Mouse (Mus musculus): Measurements from ENCODE around the gene Asic5. TPM values are rescaled to one million over a fixed set of nuclear protein-coding genes. Genes with fewer than 3 reads are reported as not detected.

The Asic5 gene
- polyA plus RNA-seq, 1 experiment from 2014 or later: not detected

DNA sequence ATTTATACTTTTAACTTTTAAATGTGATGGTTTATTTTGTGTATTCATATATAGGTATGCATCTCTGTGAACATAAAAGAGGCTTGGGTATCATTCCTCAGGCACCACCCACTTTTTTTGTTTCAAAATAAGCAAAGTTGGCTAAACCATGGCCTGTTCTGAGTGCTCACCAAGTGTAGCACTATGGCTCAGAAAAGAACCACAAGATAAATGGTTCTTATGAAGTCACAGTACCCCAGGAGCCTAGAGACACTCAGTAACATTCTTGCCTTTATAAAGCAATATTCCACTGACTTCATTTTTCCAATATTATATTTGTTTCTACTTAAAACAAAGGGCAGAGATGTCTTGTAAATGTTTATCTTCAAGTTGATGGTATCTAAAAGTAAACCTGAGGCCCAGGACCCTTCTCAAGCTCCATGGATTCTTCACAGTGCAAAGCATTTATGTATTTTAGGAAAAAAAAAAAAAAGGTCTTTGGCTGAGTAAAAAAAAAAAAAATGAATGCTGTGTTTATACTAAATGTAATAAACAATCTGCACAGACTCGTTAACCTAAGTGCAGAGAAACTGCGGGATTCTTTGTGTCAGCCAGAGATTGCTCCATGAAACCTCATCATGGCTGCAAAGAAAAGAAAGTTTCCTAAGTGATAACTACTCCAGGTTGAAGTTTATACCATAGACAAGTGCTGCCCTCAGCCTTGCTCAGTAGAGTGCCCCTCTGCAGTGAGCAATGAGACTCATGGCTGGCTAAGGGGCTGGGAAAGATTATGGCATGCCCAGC is 54.4 kb downstream of the Asic5 start:
- Histone ChIP-seq H3K36me3 (ENCODE audit: inconsistent target) (no peaks in the 10 kb centered on the region), H3K27ac (no peak overlapping the region), H3K4me3 (ENCODE audit: inconsistent target) (no peak overlapping the region), H3K79me2 (ENCODE audit: inconsistent target) (no peaks in the 10 kb centered on the region)
- WGBS (ENCODE audit: missing documents): 100% methylated on average over 2 of the region's 2 CpGs

DNA sequence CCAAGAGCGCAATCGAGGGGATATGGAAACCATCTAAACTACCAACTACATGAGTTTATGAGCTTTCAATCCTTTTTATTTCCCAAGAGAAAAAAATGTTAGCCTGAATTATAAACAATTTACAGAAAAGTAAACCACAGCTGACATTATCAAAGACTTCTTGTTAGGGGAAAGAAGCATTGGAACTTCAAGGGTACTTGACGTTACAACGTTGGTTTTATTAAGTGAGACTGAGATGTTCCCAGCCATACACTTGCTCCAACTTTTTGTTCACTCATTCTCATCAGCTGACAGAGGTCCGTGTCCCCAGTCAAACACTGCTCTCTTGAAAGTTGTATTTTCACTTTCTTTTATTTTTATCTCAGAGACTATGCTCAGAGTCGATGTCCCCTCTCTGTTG is 61.6 kb downstream of the Asic5 start:
- Histone ChIP-seq H3K4me3 (ENCODE audit: inconsistent target) (no peak overlapping the region), H3K36me3 (ENCODE audit: inconsistent target) (no peaks in the 10 kb centered on the region)
- WGBS (ENCODE audit: missing documents): 91% methylated on average over 6 of the region's 6 CpGs

DNA sequence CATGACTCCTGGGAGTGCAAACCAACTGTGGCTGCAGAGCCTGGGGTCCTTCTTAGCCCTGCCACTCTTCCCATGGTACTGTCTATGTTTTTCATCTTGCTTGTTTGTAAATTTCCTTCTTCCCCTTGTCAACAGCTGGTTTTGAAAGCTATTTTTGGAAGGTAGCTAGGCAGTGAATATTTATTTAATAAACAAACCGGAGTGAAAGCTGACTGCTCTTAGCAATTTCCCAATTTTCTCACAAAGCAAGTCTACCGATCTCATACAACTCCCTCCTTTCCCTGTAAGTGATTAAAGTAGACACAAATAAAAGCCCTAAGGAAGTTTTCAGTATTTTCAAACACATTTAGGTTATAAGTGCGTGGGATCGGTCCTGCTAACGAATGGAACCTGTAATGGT is 62.8 kb downstream of the Asic5 start:
- Histone ChIP-seq H3K79me2 (ENCODE audit: inconsistent target) (no peaks in the 10 kb centered on the region), H3K36me3 (ENCODE audit: inconsistent target) (no peaks in the 10 kb centered on the region), H3K27ac (no peak overlapping the region), H3K4me3 (ENCODE audit: inconsistent target) (no peak overlapping the region)
- WGBS (ENCODE audit: missing documents): 98% methylated on average over 5 of the region's 5 CpGs

More for the DNA sequence above, 61.6 kb downstream of the Asic5 start:
- no peaks in the 10 kb centered on the region for H3K79me2 ChIP-seq (ENCODE audit: inconsistent target)
- H3K27ac ChIP-seq: no peak overlapping the region

DNA sequence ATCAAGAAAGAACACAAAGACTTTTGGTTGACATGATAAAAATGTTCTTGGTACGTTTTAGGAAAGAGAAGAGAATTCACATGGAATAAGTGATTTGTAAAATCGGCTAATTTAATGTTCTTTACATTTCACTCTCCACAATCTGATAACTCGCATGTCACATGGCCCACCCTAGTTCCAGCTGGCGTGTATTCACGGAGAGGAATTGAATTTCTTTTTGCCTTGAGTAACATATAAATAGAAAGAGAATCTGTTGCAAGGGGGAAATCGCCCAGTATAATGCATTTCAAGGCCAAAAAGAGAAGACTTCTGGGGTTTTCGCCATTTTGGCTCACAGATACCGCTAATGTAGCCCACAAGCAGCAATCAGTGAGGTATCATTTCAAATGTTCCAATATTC is 64.0 kb downstream of the Asic5 start:
- no peaks in the 10 kb centered on the region for H3K36me3 ChIP-seq (ENCODE audit: inconsistent target)
- H3K79me2 ChIP-seq (ENCODE audit: inconsistent target): no peaks in the 10 kb centered on the region
- WGBS (ENCODE audit: missing documents): 87% methylated on average over 8 of the region's 8 CpGs
- H3K27ac ChIP-seq: no peak overlapping the region
- H3K4me3 ChIP-seq (ENCODE audit: inconsistent target): no peak overlapping the region

DNA sequence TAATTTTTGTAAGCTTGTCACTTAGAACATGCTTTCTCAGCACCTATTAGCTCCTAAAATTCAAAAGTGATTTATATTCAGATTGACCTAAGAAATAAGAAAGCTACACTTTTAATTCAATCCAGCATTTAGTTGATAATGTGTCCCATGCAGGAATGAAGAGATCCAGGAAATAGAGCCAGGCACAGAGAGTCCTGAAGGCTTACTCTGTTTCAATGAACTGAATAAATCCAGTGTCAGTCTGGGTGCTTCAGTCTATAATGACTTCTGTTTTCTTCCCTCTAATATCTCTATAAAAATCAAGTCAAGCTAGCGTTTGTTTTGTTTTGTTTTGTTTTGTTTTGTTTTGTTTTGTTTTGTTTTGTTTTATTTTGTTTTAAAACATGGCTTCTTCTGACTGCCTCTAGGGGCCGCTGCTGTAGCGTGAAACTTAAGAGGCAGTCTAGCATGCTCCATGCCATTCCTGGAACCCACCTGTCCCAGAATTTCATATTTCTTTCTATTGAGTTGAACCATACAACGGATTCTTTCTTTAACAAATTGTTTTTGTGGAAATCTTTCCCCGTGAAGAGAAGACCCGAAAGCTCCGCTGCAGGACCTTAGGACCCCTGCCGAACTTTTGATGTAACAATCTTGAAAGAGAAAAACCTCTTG is 65.1 kb downstream of the Asic5 start:
- H3K4me3 ChIP-seq (ENCODE audit: inconsistent target): no peak overlapping the region
- no peaks in the 10 kb centered on the region for H3K36me3 ChIP-seq (ENCODE audit: inconsistent target)
- no peak overlapping the region for H3K27ac ChIP-seq
- no peaks in the 10 kb centered on the region for H3K79me2 ChIP-seq (ENCODE audit: inconsistent target)
- 37% methylated on average over 8 of the region's 8 CpGs for WGBS (ENCODE audit: missing documents)

DNA sequence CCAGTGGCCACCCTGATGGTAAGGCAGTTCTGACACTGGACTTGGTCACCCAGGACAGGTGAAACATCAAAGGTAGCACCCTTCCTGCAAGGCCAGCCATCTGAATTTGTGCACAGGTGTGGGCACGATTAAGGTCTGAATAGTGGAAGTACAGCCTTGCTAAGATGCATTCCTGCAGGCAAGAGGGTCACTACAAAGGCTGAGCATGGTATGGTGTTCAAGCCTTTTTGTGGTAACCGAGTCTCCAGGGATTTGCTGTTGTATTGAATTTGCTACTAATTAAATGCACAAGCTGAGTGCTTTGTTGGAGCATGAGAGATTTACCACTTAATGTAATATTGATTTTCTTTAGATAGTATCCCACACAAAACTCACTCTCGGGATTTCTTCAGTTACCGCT is 66.0 kb downstream of the Asic5 start:
- H3K4me3 ChIP-seq (ENCODE audit: inconsistent target): no peak overlapping the region
- H3K79me2 ChIP-seq (ENCODE audit: inconsistent target): no peaks in the 10 kb centered on the region
- 87% methylated on average over 4 of the region's 4 CpGs for WGBS (ENCODE audit: missing documents)
- no peak overlapping the region for H3K27ac ChIP-seq
- no peaks in the 10 kb centered on the region for H3K36me3 ChIP-seq (ENCODE audit: inconsistent target)

DNA sequence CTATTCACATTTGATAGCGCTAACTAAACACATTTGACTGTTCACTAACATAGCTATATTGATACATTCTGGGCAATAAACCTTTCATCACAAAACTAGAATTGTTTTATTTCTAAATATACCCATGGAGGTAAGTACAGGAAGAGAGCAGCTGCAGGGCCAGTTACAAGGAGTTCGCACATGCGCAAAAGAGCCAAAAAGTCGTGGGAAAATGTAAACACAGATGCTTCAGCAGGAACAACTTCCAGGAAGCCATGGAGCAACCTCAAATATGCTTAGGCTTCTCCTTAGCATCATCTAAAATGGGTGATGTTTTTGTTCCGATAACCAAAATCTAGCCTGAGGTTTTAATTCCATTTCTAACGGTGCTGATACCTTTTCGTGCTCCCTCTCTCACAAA is 66.6 kb downstream of the Asic5 start:
- 81% methylated on average over 7 of the region's 7 CpGs for WGBS (ENCODE audit: missing documents)
- no peaks in the 10 kb centered on the region for H3K79me2 ChIP-seq (ENCODE audit: inconsistent target)
- no peak overlapping the region for H3K27ac ChIP-seq
- H3K36me3 ChIP-seq (ENCODE audit: inconsistent target): no peaks in the 10 kb centered on the region
- H3K4me3 ChIP-seq (ENCODE audit: inconsistent target): no peak overlapping the region

DNA sequence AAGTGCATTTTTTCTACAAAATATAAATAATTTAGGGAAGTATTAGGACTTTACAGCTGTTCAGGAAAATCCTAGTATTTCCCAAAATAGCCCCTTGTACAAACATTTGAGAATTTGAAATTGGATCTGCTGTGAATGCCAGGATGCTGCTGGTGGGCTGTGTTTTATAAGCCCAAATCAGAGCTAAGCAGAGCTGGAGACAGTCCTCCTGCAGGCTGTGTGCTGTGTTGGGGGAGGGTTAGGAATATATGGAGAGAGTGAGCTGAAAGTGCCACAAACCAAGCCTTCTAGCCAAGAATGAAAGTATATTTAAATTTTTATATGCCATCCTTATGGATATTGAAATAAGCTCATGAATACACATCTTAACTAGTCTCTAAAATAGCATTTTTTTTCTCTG is 69.4 kb downstream of the Asic5 start:
- Histone ChIP-seq H3K79me2 (ENCODE audit: inconsistent target) (no peaks in the 10 kb centered on the region), H3K27ac (no peak overlapping the region), H3K36me3 (ENCODE audit: inconsistent target) (no peaks in the 10 kb centered on the region), H3K4me3 (ENCODE audit: inconsistent target) (no peak overlapping the region)

DNA sequence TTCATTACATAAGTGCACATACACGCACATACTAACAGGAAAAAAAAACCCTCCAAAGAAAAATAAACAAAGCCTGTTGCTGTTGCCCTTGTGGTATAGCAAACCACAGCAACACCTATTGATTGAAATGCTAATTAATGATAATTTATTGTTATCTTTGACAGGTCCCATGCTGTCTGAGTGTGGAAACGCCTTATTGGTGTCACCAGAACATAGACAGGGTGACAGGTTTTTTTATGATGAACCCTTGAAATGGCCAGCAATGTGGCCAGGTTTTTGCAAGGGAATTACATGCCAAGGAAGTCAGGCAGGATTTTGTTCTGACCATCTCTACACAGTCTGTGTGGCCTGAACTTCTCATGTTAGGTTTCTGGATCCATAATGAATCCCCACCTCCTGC is 69.9 kb downstream of the Asic5 start:
- H3K27ac ChIP-seq: no peak overlapping the region
- H3K36me3 ChIP-seq (ENCODE audit: inconsistent target): no peaks in the 10 kb centered on the region
- H3K4me3 ChIP-seq (ENCODE audit: inconsistent target): no peak overlapping the region
- H3K79me2 ChIP-seq (ENCODE audit: inconsistent target): no peaks in the 10 kb centered on the region
- WGBS (ENCODE audit: missing documents): 86% methylated on average over 2 of the region's 2 CpGs

DNA sequence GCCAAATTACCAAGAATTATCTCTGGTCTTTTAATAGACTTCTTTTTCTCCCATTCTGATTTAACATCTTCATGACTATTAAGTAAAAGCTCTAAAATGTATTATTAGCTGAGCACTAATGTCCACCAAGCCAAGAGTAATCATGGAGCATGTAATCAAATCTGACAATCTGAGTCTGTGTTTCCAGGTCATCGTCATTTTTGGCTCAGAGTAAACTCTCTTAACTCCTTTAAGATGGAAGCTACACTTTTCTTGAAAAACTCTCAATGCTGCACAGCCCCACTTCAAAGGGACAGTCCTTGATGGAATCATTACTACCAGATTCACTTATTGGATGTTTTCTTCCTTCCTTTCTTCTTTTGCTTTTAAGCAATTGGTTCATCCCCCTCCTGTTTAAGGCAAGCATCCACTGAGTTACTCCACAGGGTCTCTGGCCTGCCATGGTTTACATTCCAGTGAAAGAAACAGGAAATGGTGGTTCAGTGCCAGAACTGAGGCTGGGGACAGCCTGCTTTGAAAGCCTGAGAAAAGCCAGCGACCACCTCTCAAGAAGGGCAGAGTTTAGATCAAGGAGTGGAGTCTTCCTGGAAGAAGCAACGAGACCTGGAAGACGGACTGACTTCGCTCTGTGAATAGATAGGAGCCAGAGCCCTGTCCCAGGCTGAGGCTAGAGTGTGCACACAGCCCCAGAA is 72.3 kb downstream of the Asic5 start:
- no peaks in the 10 kb centered on the region for H3K79me2 ChIP-seq (ENCODE audit: inconsistent target)
- no peak overlapping the region for H3K27ac ChIP-seq
- 83% methylated on average over 5 of the region's 5 CpGs for WGBS (ENCODE audit: missing documents)
- no peak overlapping the region for H3K4me3 ChIP-seq (ENCODE audit: inconsistent target)
- no peaks in the 10 kb centered on the region for H3K36me3 ChIP-seq (ENCODE audit: inconsistent target)

DNA sequence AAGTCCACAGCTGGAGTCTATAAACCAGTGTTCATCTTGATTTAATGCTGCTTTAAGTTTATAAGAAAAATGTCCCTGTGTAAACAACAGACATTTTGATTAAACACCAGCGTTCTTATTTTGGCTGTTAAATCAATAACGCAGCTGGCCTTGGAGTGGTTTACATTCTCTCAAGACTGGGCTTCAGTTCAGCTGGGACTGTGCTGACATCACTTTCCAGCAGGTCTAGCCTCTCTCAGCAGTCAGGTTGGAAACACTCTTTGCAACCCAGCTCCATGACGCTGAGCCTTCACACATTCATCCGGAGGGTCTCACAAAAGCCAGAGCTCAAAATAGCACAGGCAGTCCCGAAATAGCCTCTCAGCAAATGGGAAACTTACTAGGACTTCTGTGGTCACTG is 75.1 kb downstream of the Asic5 start:
- no peak overlapping the region for H3K4me3 ChIP-seq (ENCODE audit: inconsistent target)
- 59% methylated on average over 5 of the region's 5 CpGs for WGBS (ENCODE audit: missing documents)
- H3K36me3 ChIP-seq (ENCODE audit: inconsistent target): no peaks in the 10 kb centered on the region
- no peak overlapping the region for H3K27ac ChIP-seq
- H3K79me2 ChIP-seq (ENCODE audit: inconsistent target): no peaks in the 10 kb centered on the region

DNA sequence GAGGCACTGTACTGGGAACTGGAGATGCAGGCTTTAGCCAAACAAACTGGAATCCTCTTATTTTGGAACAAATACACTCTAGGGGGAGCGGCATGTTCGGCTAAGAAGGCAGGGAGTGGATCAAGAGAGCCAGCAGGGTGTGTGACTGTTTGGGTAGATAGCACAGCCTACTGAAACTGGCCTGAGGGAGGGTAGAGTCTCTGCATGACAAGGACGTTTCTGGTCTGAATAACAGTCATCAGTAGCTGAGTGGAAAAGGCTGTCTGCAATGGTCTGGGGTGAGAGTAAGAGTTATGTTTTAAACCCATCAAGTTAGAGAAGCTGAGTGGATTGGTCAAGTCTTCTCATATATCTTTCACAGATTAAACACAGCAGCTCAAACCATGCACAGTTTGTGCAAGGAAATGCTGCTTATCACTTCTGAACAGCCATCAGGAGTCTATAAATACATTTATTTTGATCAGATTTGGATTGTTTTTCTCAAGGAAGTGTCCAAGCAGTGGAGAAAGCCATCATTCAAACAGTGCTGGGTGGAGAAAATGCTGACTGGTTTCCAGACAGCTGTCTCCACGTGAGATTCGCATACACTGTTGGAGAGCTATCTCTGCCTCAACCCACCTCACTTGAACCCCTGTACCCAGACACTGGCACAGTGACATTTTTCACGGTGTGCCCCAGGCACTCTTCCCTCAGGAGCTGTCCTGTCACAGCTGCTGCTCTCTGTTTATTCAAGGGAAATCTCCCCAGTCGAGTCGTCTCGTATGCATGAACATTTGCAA is 79.5 kb downstream of the Asic5 start:
- no peak overlapping the region for H3K4me3 ChIP-seq (ENCODE audit: inconsistent target)
- H3K79me2 ChIP-seq (ENCODE audit: inconsistent target): no peaks in the 10 kb centered on the region
- WGBS (ENCODE audit: missing documents): 53% methylated on average over 9 of the region's 9 CpGs
- H3K36me3 ChIP-seq (ENCODE audit: inconsistent target): no peaks in the 10 kb centered on the region
- no peak overlapping the region for H3K27ac ChIP-seq

DNA sequence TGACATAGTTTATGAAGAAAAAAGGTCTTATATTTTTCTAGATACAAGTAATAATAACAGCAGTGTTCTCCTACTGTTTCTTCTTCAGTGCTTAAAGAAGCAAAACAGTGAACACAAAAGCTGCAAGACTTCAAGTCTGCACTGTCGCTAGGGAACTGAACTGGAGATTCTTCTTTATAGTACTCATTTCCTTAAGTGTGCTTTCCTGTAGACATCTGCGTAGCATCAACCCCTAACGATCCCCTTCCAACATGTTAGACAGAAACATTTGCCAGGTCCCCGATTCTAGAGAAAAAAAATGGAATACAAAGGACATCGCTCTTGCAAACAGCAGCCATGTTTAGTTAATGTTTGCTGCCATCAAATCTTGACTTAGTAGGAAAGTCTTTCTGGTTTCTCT is 85.7 kb downstream of the Asic5 start:
- Histone ChIP-seq H3K79me2 (ENCODE audit: inconsistent target) (no peaks in the 10 kb centered on the region), H3K27ac (no peak overlapping the region), H3K4me3 (ENCODE audit: inconsistent target) (no peak overlapping the region), H3K36me3 (ENCODE audit: inconsistent target) (no peaks in the 10 kb centered on the region)
- WGBS (ENCODE audit: missing documents): 93% methylated on average over 5 of the region's 5 CpGs
